Mouse (Mus musculus) forebrain, embryonic 14.5 days (tissue): Measurements from ENCODE around the gene Sox5. TPM values are rescaled to one million over a fixed set of nuclear protein-coding genes. Genes with fewer than 3 reads are reported as not detected.

Experiments used
- ATAC-seq: fragments of 200-750 bp; cut with Nextera tagmentation; 2 replicates; pipeline ENCODE4 v1.8.0; 2017; ENCODE audit warnings: mild to moderate bottlenecking, moderate library complexity
- DNase-seq: peaks from one replicate; pipeline ENCODE4 v3.0.0-alpha.2; 2015; ENCODE audit warnings: low spot score
- H3K27ac ChIP-seq: fragments of 300-500 bp; sonication (generic); 2 replicates; pipeline ENCODE4 v1.5.1; 2014; ENCODE audit warnings: low read depth, mild to moderate bottlenecking, control low read depth, low read length, moderate library complexity
- H3K27me3 ChIP-seq: fragments of 300-500 bp; sonication (generic); replicated peaks from 2 replicates; pipeline ENCODE4 v1.6.1; 2014; ENCODE audit warnings: low read length, control low read depth, mixed read lengths; ENCODE audit not compliant: control insufficient read depth, insufficient read depth
- H3K36me3 ChIP-seq: fragments of 300-500 bp; sonication (generic); 2 replicates; pipeline ENCODE4 v1.6.1; 2014; ENCODE audit warnings: low read length, control low read depth; ENCODE audit not compliant: control insufficient read depth, insufficient read depth
- H3K4me1 ChIP-seq: fragments of 300-500 bp; sonication (generic); 2 replicates; pipeline ENCODE4 v1.6.1; 2014; ENCODE audit warnings: antibody characterized with exemption, low read length, control low read depth; ENCODE audit not compliant: control insufficient read depth, insufficient read depth
- H3K4me2 ChIP-seq: fragments of 300-500 bp; sonication (generic); 2 replicates; pipeline ENCODE4 v1.6.1; 2014; ENCODE audit warnings: mild to moderate bottlenecking, control low read depth, low read length
- H3K4me3 ChIP-seq: fragments of 300-500 bp; sonication (generic); 2 replicates; pipeline ENCODE4 v1.5.1; 2014; ENCODE audit warnings: low read depth, low read length, control low read depth
- H3K9ac ChIP-seq: fragments of 300-500 bp; sonication (generic); 2 replicates; pipeline ENCODE4 v1.6.1; 2014; ENCODE audit warnings: mild to moderate bottlenecking, low read length, control low read depth, moderate library complexity
- H3K9me3 ChIP-seq: fragments of 300-500 bp; sonication (generic); replicated peaks from 2 replicates; pipeline ENCODE4 v1.6.1; 2016; ENCODE audit warnings: low read length, control low read depth, mixed read lengths; ENCODE audit not compliant: control insufficient read depth
- WGBS: fragments of 180-500 bp; shearing (Covaris S2); extraction: QIAGEN DNeasy Blood & Tissue Kit; methylation state at CpG from one replicate; pipeline ENCODE4 v1.1.7; 2014; 5-methylcytosine and 5-hydroxymethylcytosine counted together
- polyA plus RNA-seq: library from polyadenylated mRNA; unstranded; fragments of >200 nt; fragmentation: Nextera tagmentation; extraction: Ambion mirVana; gene quantifications from 2 replicates; pipeline ENCODE4 v1.2.1, GENCODE M21; 2014

Gene Sox5
- polyA plus RNA-seq, 1 experiment from 2014 or later: 115 TPM

DNA sequence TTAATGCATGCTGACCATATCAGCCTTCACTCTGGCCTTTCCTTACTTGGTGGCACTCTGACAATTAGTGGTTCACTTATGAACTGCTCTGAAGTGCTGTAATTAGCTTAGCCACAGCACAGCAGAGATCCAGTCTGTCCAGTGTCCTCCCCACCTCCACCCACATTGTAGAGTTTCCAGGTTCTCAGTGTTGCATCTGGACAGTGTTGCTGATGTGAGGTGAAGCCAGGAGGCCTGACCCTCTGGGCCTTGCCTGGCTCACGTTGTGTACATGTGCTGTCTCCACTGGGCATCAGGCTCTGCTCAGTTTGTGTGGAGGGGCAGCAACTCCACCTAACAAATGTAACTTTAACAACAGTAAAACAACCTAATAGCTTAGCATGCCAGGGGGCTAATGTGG, 328.6 kb downstream of the Sox5 start:
- Histone ChIP-seq H3K4me1 (peaks cover 19% of the 10 kb centered on the region), H3K4me2 (no peak overlapping the region), H3K9me3 (no peaks in the 10 kb centered on the region), H3K9ac (no peak overlapping the region), H3K27ac (peak overlapping the region; percentile 22; the same call in 1 of the 2 replicates), H3K36me3 (no peaks in the 10 kb centered on the region), H3K4me3 (no peak overlapping the region), H3K27me3 (no peaks in the 10 kb centered on the region)
- peak; percentile 9; the same call in 1 of the 2 replicates for ATAC-seq
- 10% methylated on average over 1 of the region's 1 CpGs for WGBS
- DNase-seq: no peak

DNA sequence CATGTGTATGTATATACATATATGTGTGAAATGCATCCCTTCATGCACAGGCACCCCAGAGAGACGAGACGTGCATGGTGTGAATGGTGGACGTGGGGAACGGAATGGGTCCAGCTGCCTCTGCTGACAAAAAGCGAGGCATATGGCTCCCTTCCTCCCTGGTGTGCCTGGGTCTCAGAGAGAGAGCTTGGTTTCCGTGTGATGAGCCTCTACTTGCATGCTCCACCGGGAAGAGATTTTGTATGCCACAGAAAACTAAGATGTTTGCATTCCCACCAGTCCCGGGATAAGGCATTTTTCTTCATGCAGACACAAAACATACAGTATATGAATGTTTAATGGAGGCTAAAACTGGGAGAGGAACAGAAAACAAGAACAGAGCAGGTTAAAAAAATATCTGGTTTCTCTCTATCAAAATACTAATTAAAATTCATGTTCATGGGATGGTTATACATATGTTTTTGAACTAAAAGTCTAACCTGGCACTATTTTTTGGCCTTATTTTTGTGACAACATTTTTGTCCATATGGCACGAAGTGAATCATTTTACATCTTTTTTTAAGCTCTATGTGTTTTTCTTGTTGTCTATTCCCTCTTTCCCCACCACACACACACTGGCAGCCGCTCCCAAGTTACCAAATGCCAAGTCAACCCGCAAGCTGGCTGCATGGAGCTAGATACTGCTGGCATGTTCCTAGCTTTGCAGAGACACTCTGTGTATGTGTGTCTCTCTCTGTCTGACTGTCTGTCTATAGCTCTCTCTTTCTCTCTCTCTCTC, 329.4 kb downstream of the Sox5 start:
- DNase-seq: peak; percentile 84
- WGBS: 68% methylated on average over 11 of the region's 11 CpGs
- peak overlapping the region; percentile 84; the same call in 1 of the 2 replicates for H3K27ac ChIP-seq

DNA sequence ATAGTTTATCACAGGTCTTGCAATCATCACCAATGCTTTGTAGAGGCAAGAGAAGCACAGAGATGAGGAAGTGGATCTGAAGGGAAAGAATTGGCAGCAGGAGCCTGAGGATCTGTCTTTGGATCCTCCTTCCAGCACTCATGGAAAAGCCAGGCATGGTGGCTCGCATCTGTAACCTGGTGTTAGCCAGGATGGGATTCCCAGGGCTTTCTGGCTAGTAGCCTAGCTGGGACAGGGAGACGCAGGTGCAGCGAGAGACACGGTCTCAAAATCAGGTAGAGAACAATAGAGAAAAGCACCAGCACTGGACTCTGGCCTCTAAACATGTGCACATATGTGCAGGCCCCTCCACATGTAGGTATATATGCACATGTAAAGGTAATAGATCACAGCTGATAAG, 330.1 kb downstream of the Sox5 start:
- Histone ChIP-seq H3K27ac (peak overlapping the region; percentile 84), H3K4me2 (no peak overlapping the region), H3K27me3 (no peaks in the 10 kb centered on the region), H3K36me3 (no peaks in the 10 kb centered on the region), H3K4me3 (no peak overlapping the region), H3K9ac (no peak overlapping the region), H3K9me3 (no peaks in the 10 kb centered on the region), H3K4me1 (peaks cover 19% of the 10 kb centered on the region)
- DNase-seq (peak; percentile 14), ATAC-seq (no peak)
- 83% methylated on average over 4 of the region's 4 CpGs for WGBS

More for the DNA sequence above, 329.4 kb downstream of the Sox5 start:
- Histone ChIP-seq H3K9ac (no peak overlapping the region), H3K4me3 (no peak overlapping the region), H3K27me3 (no peaks in the 10 kb centered on the region), H3K36me3 (no peaks in the 10 kb centered on the region), H3K4me1 (peaks cover 19% of the 10 kb centered on the region), H3K4me2 (no peak overlapping the region), H3K9me3 (no peaks in the 10 kb centered on the region)
- ATAC-seq: peak; percentile 84

DNA sequence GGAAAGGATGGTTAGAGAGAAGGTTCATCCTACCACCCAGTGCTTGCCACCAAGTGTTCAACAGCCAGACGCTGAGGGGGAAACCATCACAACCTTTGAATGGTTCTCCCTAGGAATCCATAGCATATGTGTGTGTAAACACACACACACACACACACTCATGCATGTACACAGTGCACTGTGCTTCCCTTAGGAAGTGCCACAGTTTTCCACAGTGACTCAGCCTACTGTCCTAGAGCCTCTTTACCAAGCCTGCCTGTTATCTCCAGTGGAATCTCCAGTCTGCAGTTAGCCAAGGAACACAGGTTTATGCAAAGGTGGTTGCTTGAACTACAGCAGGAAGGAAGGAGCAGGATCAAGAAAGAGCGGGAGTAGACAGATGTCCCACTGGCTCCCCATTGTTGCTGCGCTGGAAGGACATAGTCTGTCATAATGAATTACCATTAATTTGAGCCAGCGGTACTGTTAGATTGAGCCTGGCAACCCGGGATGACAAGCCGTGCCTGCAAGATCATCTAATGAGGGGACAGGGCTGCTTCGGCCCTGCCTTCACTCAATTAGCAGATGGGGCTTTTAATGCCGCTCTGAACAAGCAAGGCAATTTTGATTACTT, 335.9 kb downstream of the Sox5 start:
- H3K36me3 ChIP-seq: no peaks in the 10 kb centered on the region
- no peaks in the 10 kb centered on the region for H3K9me3 ChIP-seq
- DNase-seq (peak; percentile 75), ATAC-seq (peak; percentile 65)
- H3K4me3 ChIP-seq: no peak overlapping the region
- no peak overlapping the region for H3K9ac ChIP-seq
- H3K27me3 ChIP-seq: no peaks in the 10 kb centered on the region
- no peaks in the 10 kb centered on the region; the same call in 1 of the 2 replicates for H3K4me1 ChIP-seq
- H3K27ac ChIP-seq: no peak overlapping the region
- no peak overlapping the region for H3K4me2 ChIP-seq
- 15% methylated on average over 8 of the region's 8 CpGs for WGBS

DNA sequence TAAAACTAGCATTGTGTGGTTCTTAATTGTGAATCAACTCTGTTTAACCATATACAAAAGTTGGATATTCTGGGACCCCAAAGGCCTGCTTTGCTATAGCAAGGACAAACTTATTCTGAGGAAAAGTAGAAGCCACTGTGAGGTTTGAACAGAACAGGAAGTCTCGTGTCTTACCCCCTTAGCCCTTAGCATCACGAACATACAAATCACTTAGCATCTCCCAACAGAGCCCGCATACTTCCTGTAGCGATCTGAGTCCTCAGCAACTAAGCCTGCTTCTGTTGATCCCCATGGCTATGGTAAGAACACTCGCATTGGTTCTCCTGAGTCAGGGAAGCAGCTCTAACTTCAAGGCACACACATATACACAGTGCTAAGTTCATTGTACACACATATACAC, 337.4 kb downstream of the Sox5 start:
- WGBS: 88% methylated on average over 5 of the region's 5 CpGs
- no peak for ATAC-seq

DNA sequence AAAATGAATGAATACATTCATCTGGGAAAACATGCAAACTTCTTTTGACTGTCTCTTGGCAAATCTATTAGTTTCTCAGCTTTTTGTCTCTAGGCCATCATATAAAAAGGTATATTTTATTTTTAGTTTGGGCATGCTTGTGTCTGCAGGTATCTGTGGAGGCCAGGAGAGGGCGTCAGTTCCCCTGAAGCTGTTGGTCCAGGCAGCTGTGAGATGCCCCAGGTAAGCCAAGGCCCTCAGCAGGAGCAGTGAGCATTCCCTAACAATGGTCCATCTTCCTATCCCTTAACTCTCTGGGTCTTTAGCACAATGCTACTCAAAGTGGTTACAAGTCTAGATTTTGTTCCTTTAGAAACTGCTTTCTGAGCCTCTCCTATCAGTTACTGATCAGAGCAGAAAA, 338.1 kb downstream of the Sox5 start:
- Histone ChIP-seq H3K9me3 (no peaks in the 10 kb centered on the region), H3K9ac (no peak overlapping the region), H3K4me2 (no peak overlapping the region), H3K27me3 (no peaks in the 10 kb centered on the region), H3K4me1 (no peaks in the 10 kb centered on the region; the same call in 1 of the 2 replicates), H3K36me3 (no peaks in the 10 kb centered on the region), H3K4me3 (no peak overlapping the region), H3K27ac (no peak overlapping the region)
- no peak for DNase-seq
- 61% methylated on average over 1 of the region's 1 CpGs for WGBS
- ATAC-seq: no peak

More for the DNA sequence above, 337.4 kb downstream of the Sox5 start:
- H3K4me2 ChIP-seq: no peak overlapping the region
- H3K27ac ChIP-seq: no peak overlapping the region
- no peaks in the 10 kb centered on the region; the same call in 1 of the 2 replicates for H3K4me1 ChIP-seq
- no peak overlapping the region for H3K9ac ChIP-seq
- H3K27me3 ChIP-seq: no peaks in the 10 kb centered on the region
- H3K36me3 ChIP-seq: no peaks in the 10 kb centered on the region
- DNase-seq: no peak
- H3K4me3 ChIP-seq: no peak overlapping the region
- H3K9me3 ChIP-seq: no peaks in the 10 kb centered on the region

DNA sequence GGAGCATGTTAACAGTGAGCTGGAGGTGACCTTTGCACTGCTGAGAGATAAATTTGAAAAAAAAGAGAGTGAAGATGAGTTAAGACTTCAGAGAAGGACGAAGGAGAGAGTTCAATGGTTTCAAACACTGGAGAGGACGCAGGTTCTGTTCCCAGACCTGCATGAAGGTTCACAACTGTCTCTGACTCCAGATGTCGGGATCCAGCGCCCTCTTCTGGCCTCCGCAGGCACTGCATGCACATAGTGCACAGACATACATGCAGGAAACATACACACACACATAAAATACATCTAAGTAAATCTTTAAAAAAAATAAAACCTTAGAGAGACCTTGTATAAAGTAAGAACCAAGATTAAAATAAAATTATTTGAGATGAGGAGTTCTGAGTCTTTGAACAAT, 352.5 kb downstream of the Sox5 start:
- no peak for DNase-seq
- Histone ChIP-seq H3K4me1 (0 out of 2 replicates have a peak, but pooled peaks cover 3% of the 10 kb centered on the region), H3K4me3 (no peak overlapping the region)

DNA sequence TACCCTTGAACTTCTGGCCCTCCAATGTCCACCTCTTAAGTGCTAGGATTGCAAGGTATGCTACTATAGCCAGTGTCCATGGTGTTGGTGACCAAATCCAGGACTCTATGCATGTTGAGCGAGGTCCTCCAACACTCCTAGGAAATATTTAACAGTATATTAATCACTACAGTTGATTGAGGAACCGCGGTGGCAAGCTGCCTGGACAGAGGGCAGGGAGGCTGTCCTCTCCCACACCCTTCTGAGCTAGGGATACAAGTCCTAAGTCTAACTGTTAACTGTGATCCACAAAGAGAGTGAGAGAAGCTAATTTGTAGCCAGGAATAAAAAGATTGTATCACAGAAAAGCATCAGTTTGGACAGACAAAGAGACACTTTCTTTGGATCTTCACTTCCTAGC, 373.7 kb downstream of the Sox5 start:
- Histone ChIP-seq H3K27me3 (no peaks in the 10 kb centered on the region), H3K4me3 (no peak overlapping the region), H3K27ac (no peak overlapping the region), H3K4me2 (no peak overlapping the region), H3K36me3 (no peaks in the 10 kb centered on the region), H3K9ac (no peak overlapping the region), H3K4me1 (no peaks in the 10 kb centered on the region), H3K9me3 (no peaks in the 10 kb centered on the region)
- no peak for ATAC-seq
- no peak for DNase-seq
- 97% methylated on average over 3 of the region's 3 CpGs for WGBS

More for the DNA sequence above, 352.5 kb downstream of the Sox5 start:
- no peak for ATAC-seq
- no peaks in the 10 kb centered on the region for H3K9me3 ChIP-seq
- H3K27me3 ChIP-seq: no peaks in the 10 kb centered on the region
- no peak overlapping the region for H3K9ac ChIP-seq
- no peaks in the 10 kb centered on the region for H3K36me3 ChIP-seq
- H3K27ac ChIP-seq: no peak overlapping the region
- H3K4me2 ChIP-seq: no peak overlapping the region
- 76% methylated on average over 5 of the region's 5 CpGs for WGBS

DNA sequence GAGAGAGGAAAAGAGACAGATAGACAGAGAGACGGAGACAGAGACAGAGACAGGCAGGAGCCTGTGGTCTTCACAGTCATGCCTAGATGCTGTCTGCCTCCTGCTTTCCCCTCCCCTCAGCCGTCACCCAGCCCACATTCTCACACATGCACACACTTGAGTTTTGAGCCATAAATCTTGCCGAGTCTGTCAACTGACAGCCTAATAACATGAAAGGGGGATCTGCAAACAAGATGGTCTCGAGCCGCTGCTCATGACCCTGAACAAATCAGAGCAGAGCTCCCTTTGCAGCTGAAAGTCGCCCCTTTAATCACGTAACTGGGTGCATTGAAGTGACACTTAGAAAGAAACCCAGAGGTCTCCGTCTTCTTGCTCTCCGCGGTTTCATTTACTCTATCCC, 383.7 kb downstream of the Sox5 start:
- Histone ChIP-seq H3K9ac (no peak overlapping the region), H3K27ac (no peak overlapping the region), H3K36me3 (no peaks in the 10 kb centered on the region), H3K4me1 (peaks cover 3% of the 10 kb centered on the region; the same call in 1 of the 2 replicates), H3K4me2 (no peak overlapping the region), H3K4me3 (no peak overlapping the region), H3K9me3 (no peaks in the 10 kb centered on the region), H3K27me3 (no peaks in the 10 kb centered on the region)
- DNase-seq (peak; percentile 14), ATAC-seq (no peak)
- WGBS: 52% methylated on average over 10 of the region's 10 CpGs
